Mouse (Mus musculus) myocyte (in vitro differentiated cells): ENCODE data around the gene Chrne.

Source experiments
- CEBPB ChIP-seq: IDR thresholded peaks from 2 replicates; pipeline ENCODE4 v1.6.1; 2011; ENCODE audit warnings: mild to moderate bottlenecking, moderate library complexity; ENCODE audit not compliant: poor library complexity, insufficient read depth, severe bottlenecking
- E2F4 ChIP-seq: IDR thresholded peaks from one replicate; pipeline ENCODE4 v1.6.1; 2011; ENCODE audit warnings: mild to moderate bottlenecking, control low read depth, moderate library complexity; ENCODE audit not compliant: insufficient read depth
- MAX ChIP-seq: IDR thresholded peaks from one replicate; pipeline ENCODE4 v1.6.1; 2011; ENCODE audit warnings: low read depth, mild to moderate bottlenecking, control low read depth
- MYOD1 ChIP-seq, 3 experiments: IDR thresholded peaks; one replicate each; pipeline ENCODE4 v1.6.1; 2011; ENCODE audit warnings: control low read depth in 2 of 3, low read depth in 2 of 3, mild to moderate bottlenecking in 2 of 3, moderate library complexity in 1 of 3; ENCODE audit not compliant: insufficient read length in 2 of 3, control insufficient read depth in 1 of 3
- POLR2A ChIP-seq: IDR thresholded peaks from one replicate; pipeline ENCODE4 v1.6.1; 2011; ENCODE audit warnings: low read depth, mild to moderate bottlenecking, control low read depth, moderate library complexity; ENCODE audit not compliant: insufficient read length
- POLR2AphosphoS2 ChIP-seq: IDR thresholded peaks from one replicate; pipeline ENCODE4 v1.6.1; 2011; ENCODE audit warnings: low read depth, control low read depth; ENCODE audit not compliant: insufficient read length
- REST ChIP-seq: IDR thresholded peaks from one replicate; pipeline ENCODE4 v1.6.1; 2011; ENCODE audit warnings: mild to moderate bottlenecking, control low read depth, moderate library complexity; ENCODE audit not compliant: insufficient read depth, insufficient read length
- TCF12 ChIP-seq: IDR thresholded peaks from one replicate; pipeline ENCODE4 v1.6.1; 2011; ENCODE audit warnings: mild to moderate bottlenecking, control low read depth; ENCODE audit not compliant: poor library complexity, insufficient read depth, severe bottlenecking
- USF1 ChIP-seq: IDR thresholded peaks from one replicate; pipeline ENCODE4 v1.6.1; 2011; ENCODE audit warnings: low read depth, mild to moderate bottlenecking, control low read depth, moderate library complexity

- TF ChIP-seq POLR2A (no peak), E2F4 (no peak), CEBPB (no peak), MYOD1 (IDR thresholded peaks at IDR 0.05; ENCODE audit: control insufficient read depth in 1 of 3, insufficient read length in 2 of 3, low read depth in 2 of 3) (no peak), TCF12 (no peak), USF1 (no peak), MAX (no peak), POLR2AphosphoS2 (peak; percentile 50), REST (no peak)
These were observed 22.2 kb upstream of the Chrne start for GRCm38 (mm10) chr11:70641241-70641640.
